Mouse (Mus musculus) testis, adult 2 months (tissue): ENCODE results near the gene Gm128.

ENCODE experiments used
- CTCF ChIP-seq: fragments of 200-500 bp; IDR thresholded peaks from 2 replicates; pipeline ENCODE4 v1.5.1; 2012; ENCODE audit warnings: low read depth, mild to moderate bottlenecking, inconsistent platforms, low read length, moderate library complexity; ENCODE audit not compliant: control insufficient read depth, insufficient read depth, insufficient replicate concordance
- POLR2A ChIP-seq: fragments of 200-500 bp; IDR thresholded peaks from 2 replicates; pipeline ENCODE4 v1.6.1; 2012; ENCODE audit warnings: low read depth, mild to moderate bottlenecking, inconsistent platforms, low read length, moderate library complexity; ENCODE audit not compliant: control insufficient read depth

- no peak for TF ChIP-seq CTCF
- no peak for TF ChIP-seq POLR2A
These were observed 17.1 kb downstream of the Gm128 start for GRCm38 (mm10) chr3:95224295-95224694.
